Mouse (Mus musculus) layer of hippocampus, adult 9-10 months (tissue): ENCODE measurements around the gene Uhmk1.

Experiments used
- DNase-seq: peaks from one replicate; pipeline ENCODE4 v3.0.0; 2022; ENCODE audit warnings: low spot score

The Uhmk1 gene

GRCm38 (mm10) chr1:170174814-170175332 is 40.3 kb downstream of the Uhmk1 start, which contains the start of gene Uap1:
TSS of gene Uap1 (minus strand) at chr1:170174957.
- DNase-seq, result peak; percentile 97

GRCm38 (mm10) chr1:170173991-170174813 is 41.0 kb downstream of the Uhmk1 start:
- DNase-seq, result no peak

GRCm38 (mm10) chr1:170167781-170168180 is 47.4 kb downstream of the Uhmk1 start:
- no peak for DNase-seq

GRCm38 (mm10) chr1:170164913-170165312 is 50.3 kb downstream of the Uhmk1 start:
- no peak for DNase-seq

GRCm38 (mm10) chr1:170164053-170164614 is 51.1 kb downstream of the Uhmk1 start:
- DNase-seq, result no peak

GRCm38 (mm10) chr1:170163398-170163943 is 51.7 kb downstream of the Uhmk1 start:
- DNase-seq, result no peak

GRCm38 (mm10) chr1:170161852-170162251 is 53.3 kb downstream of the Uhmk1 start:
- no peak for DNase-seq

GRCm38 (mm10) chr1:170160397-170160938 is 54.7 kb downstream of the Uhmk1 start:
- no peak for DNase-seq

GRCm38 (mm10) chr1:170159707-170160106 is 55.5 kb downstream of the Uhmk1 start:
- DNase-seq, result no peak

- DNase-seq, result no peak
Observed at GRCm38 (mm10) chr1:170155761-170156160, 59.4 kb downstream of the Uhmk1 start.

GRCm38 (mm10) chr1:170155298-170155697 is 59.9 kb downstream of the Uhmk1 start:
- DNase-seq, result no peak

GRCm38 (mm10) chr1:170153986-170154385 is 61.2 kb downstream of the Uhmk1 start:
- DNase-seq, result no peak

- DNase-seq, result no peak
Observed at GRCm38 (mm10) chr1:170152552-170152951, 62.6 kb downstream of the Uhmk1 start.

GRCm38 (mm10) chr1:170150870-170151269 is 64.3 kb downstream of the Uhmk1 start:
- DNase-seq, result no peak

- no peak for DNase-seq
Observed at GRCm38 (mm10) chr1:170149756-170150155, 65.4 kb downstream of the Uhmk1 start.

GRCm38 (mm10) chr1:170148536-170148935 is 66.7 kb downstream of the Uhmk1 start:
- no peak for DNase-seq

- no peak for DNase-seq
Observed at GRCm38 (mm10) chr1:170147651-170148448, 67.3 kb downstream of the Uhmk1 start.

- DNase-seq, result no peak
Observed at GRCm38 (mm10) chr1:170145606-170146005, 69.6 kb downstream of the Uhmk1 start.
